Mouse (Mus musculus) stomach, postnatal 0 days (tissue): Measurements from ENCODE around the gene Fam160b1. TPM values are rescaled to one million over a fixed set of nuclear protein-coding genes. Genes with fewer than 3 reads are reported as not detected.

Experiments used
- ATAC-seq: fragments of 200-750 bp; cut with Nextera tagmentation; 2 replicates; pipeline ENCODE4 v1.8.0; 2017; ENCODE audit not compliant: low FRiP score, low TSS enrichment
- DNase-seq: peaks from one replicate; pipeline ENCODE4 v3.0.0-alpha.2; 2016; ENCODE audit warnings: low spot score
- H3K27ac ChIP-seq: fragments of 300-500 bp; sonication (generic); replicated peaks from 2 replicates; pipeline ENCODE4 v1.5.1; 2014; ENCODE audit warnings: mild to moderate bottlenecking, control low read depth
- H3K27me3 ChIP-seq: fragments of 300-500 bp; sonication (generic); 2 replicates; pipeline ENCODE4 v1.6.1; 2014; ENCODE audit warnings: low read length; ENCODE audit not compliant: control insufficient read depth, insufficient read depth
- H3K36me3 ChIP-seq: fragments of 300-500 bp; sonication (generic); 2 replicates; pipeline ENCODE4 v1.6.1; 2014; ENCODE audit warnings: low read length, mixed read lengths; ENCODE audit not compliant: control insufficient read depth, insufficient read depth
- H3K4me1 ChIP-seq: fragments of 300-500 bp; sonication (generic); replicated peaks from 2 replicates; pipeline ENCODE4 v1.6.1; 2014; ENCODE audit warnings: antibody characterized with exemption; ENCODE audit not compliant: control insufficient read depth, insufficient read depth
- H3K4me2 ChIP-seq: fragments of 300-500 bp; sonication (generic); replicated peaks from 2 replicates; pipeline ENCODE4 v1.6.1; 2014; ENCODE audit warnings: low read depth, mild to moderate bottlenecking, control low read depth, moderate library complexity
- H3K4me3 ChIP-seq: fragments of 300-500 bp; sonication (generic); 2 replicates; pipeline ENCODE4 v1.5.1; 2014; ENCODE audit warnings: low read depth, low read length, control low read depth
- H3K9ac ChIP-seq: fragments of 300-500 bp; sonication (generic); 2 replicates; pipeline ENCODE4 v1.6.1; 2014; ENCODE audit warnings: mild to moderate bottlenecking, low read length, control low read depth, mixed read lengths
- H3K9me3 ChIP-seq: fragments of 300-500 bp; sonication (generic); 2 replicates; pipeline ENCODE4 v1.6.1; 2016; ENCODE audit warnings: low read length; ENCODE audit not compliant: control insufficient read depth
- CTCF ChIP-seq: IDR thresholded peaks from 2 replicates; pipeline ENCODE4 v1.5.1; 2016; ENCODE audit warnings: antibody characterized with exemption, low read depth, mild to moderate bottlenecking, moderate library complexity
- EP300 ChIP-seq: optimal IDR thresholded peaks from 2 replicates; pipeline ENCODE3; 2016; ENCODE audit warnings: antibody characterized with exemption
- WGBS: fragments of 180-500 bp; shearing (Covaris S2); extraction: QIAGEN DNeasy Blood & Tissue Kit; methylation state at CpG from one replicate; pipeline ENCODE4 v1.1.7; 2014; 5-methylcytosine and 5-hydroxymethylcytosine counted together
- polyA plus RNA-seq: library from polyadenylated mRNA; unstranded; fragments of >200 nt; fragmentation: Nextera tagmentation; extraction: Ambion mirVana; gene quantifications from 2 replicates; pipeline ENCODE4 v1.2.1, GENCODE M21; 2015

The Fam160b1 gene
- polyA plus RNA-seq, 1 experiment from 2014 or later = 7.6 TPM

- Histone ChIP-seq H3K4me2 (no peak overlapping the region), H3K9ac (no peak overlapping the region), H3K27me3 (no peaks in the 10 kb centered on the region), H3K4me3 (no peak overlapping the region), H3K36me3 (peaks cover 34% of the 10 kb centered on the region), H3K9me3 (no peaks in the 10 kb centered on the region), H3K27ac (no peak overlapping the region), H3K4me1 (no peaks in the 10 kb centered on the region)
- WGBS = 90% methylated on average over 11 of the region's 11 CpGs
- DNase-seq (no peak), ATAC-seq (peak; percentile 33; the same call in 1 of the 2 replicates)
- TF ChIP-seq EP300 = no peak
- TF ChIP-seq CTCF = no peak
These were observed 15.3 kb downstream of the Fam160b1 start for GRCm38 (mm10) chr19:57375746-57376145.

DNA sequence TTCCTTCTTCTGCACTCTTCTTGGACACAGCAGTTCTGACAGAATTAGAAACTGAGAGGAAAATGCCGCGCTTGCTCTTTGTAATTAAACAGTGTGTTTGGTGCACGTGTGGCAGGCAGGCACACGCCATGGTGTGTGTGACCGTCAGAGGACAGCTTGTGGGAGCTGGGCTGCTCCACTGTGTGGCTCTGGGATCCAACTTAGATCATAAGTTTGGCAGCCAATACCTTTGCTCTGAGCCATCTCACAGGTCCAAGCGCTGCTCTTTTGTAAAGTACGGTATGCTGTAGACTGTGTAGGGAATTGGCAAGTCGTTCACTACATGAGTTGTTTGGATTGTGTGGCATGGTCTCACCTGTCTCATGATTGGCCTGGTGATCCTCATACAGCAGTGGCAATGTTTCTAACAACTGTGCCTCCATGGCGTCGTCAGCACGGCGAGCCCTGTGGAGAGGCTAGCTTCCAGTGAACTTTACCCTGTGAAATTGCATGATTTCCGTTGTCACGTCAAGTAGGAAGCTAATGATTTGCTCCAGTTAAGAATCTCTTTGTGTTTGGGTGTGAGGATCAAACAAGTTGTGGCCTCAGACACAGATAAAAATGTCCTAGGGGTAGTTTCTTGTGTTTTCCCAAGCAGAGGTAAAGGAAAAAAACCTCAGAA lies 16.7 kb downstream of the Fam160b1 start:
- H3K9ac ChIP-seq = no peak overlapping the region
- no peaks in the 10 kb centered on the region for H3K27me3 ChIP-seq
- no peak overlapping the region for H3K27ac ChIP-seq
- no peaks in the 10 kb centered on the region for H3K4me1 ChIP-seq
- 83% methylated on average over 14 of the region's 14 CpGs for WGBS
- no peak overlapping the region for H3K4me2 ChIP-seq
- H3K36me3 ChIP-seq = peaks cover 43% of the 10 kb centered on the region
- DNase-seq (no peak), ATAC-seq (no peak)
- H3K4me3 ChIP-seq = no peak overlapping the region
- no peaks in the 10 kb centered on the region for H3K9me3 ChIP-seq
- TF ChIP-seq CTCF = no peak
- no peak for TF ChIP-seq EP300

GRCm38 (mm10) chr19:57386176-57386693 lies 25.8 kb downstream of the Fam160b1 start:
- no peak overlapping the region for H3K4me2 ChIP-seq
- no peak overlapping the region for H3K27ac ChIP-seq
- no peak for ATAC-seq
- H3K4me1 ChIP-seq = no peaks in the 10 kb centered on the region
- DNase-seq = no peak
- H3K9ac ChIP-seq = no peak overlapping the region
- no peaks in the 10 kb centered on the region for H3K9me3 ChIP-seq
- peaks cover 58% of the 10 kb centered on the region for H3K36me3 ChIP-seq
- WGBS = 90% methylated on average over 17 of the region's 17 CpGs
- H3K4me3 ChIP-seq = no peak overlapping the region
- no peak for TF ChIP-seq EP300
- no peak for TF ChIP-seq CTCF
- no peaks in the 10 kb centered on the region for H3K27me3 ChIP-seq

- Histone ChIP-seq H3K4me2 (no peak overlapping the region), H3K4me3 (no peak overlapping the region), H3K27ac (no peak overlapping the region), H3K4me1 (no peaks in the 10 kb centered on the region), H3K9me3 (no peaks in the 10 kb centered on the region), H3K36me3 (peaks cover 16% of the 10 kb centered on the region), H3K9ac (no peak overlapping the region), H3K27me3 (no peaks in the 10 kb centered on the region)
- ATAC-seq = peak; percentile 58; the same call in 1 of the 2 replicates
- TF ChIP-seq CTCF (no peak), EP300 (no peak)
- whole genome bisulfite sequencing = 100% methylated on average over 3 of the region's 3 CpGs
- DNase-seq = no peak
These were observed 31.1 kb downstream of the Fam160b1 start for GRCm38 (mm10) chr19:57391545-57391944.

DNA sequence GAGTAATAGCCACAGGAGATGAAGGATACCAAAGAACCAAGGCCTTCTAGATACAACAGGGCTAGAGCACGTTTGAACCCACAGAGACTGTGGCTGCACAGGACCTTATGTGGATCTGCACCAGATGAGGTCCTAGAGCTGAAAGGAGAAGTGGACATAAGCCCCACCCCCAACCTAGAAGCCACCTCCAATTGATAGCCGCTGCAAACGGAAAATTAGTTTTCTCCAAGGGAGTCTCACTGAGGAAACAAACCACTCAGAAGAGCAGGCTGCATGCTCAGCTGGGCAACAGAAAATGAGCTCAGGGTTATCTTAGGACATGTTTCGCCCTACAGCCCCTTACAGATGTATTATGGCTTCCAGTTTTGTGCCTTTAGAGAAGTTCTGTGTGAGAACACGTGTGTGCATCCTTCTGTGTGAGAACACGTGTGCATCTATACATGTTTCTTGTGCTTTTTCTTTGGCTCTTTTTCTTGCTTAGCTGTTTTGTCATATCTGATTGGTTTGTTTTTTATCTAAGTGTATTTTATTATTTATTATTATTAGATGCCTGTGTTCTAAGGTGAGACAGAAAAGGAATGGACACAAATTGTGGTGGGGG lies 33.0 kb downstream of the Fam160b1 start:
- WGBS = 68% methylated on average over 6 of the region's 6 CpGs
- no peaks in the 10 kb centered on the region for H3K9me3 ChIP-seq
- ATAC-seq (no peak), DNase-seq (no peak)
- H3K4me2 ChIP-seq = no peak overlapping the region
- no peak overlapping the region for H3K4me3 ChIP-seq
- H3K9ac ChIP-seq = no peak overlapping the region
- no peaks in the 10 kb centered on the region for H3K4me1 ChIP-seq
- H3K36me3 ChIP-seq = peaks cover 5% of the 10 kb centered on the region
- no peaks in the 10 kb centered on the region for H3K27me3 ChIP-seq
- no peak for TF ChIP-seq CTCF
- no peak for TF ChIP-seq EP300
- no peak overlapping the region for H3K27ac ChIP-seq

DNA sequence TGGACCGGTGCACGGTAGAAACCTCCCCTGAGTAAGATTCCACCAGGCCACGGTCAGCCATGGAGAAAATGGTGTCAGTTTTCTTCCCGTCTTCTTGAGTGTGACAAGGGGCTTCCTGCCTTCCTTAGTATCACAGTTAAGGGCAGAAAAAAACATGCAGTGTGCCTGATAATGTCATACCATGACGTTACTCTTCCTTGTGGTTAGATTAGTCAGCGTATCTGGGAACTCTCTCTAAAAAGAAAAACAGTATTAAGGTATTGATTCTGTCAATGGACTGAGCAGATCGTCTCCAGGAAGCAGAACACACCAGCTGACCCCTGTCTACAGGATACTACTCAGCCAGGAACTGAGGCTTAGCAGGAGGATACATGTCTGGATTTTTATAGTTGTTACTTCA lies 36.1 kb downstream of the Fam160b1 start:
- no peak for TF ChIP-seq CTCF
- TF ChIP-seq EP300 = no peak
- no peak for DNase-seq

More for the DNA sequence above, 36.1 kb downstream of the Fam160b1 start:
- no peak overlapping the region for H3K9ac ChIP-seq
- no peaks in the 10 kb centered on the region for H3K4me1 ChIP-seq
- no peaks in the 10 kb centered on the region for H3K27me3 ChIP-seq
- no peak overlapping the region for H3K27ac ChIP-seq
- H3K4me2 ChIP-seq = no peak overlapping the region
- 71% methylated on average over 7 of the region's 7 CpGs for WGBS
- H3K9me3 ChIP-seq = no peaks in the 10 kb centered on the region
- H3K36me3 ChIP-seq = no peaks in the 10 kb centered on the region
- no peak for ATAC-seq
- no peak overlapping the region for H3K4me3 ChIP-seq
